Mouse (Mus musculus): ENCODE data around the gene Pald1. TPM values are rescaled to one million over a fixed set of nuclear protein-coding genes. Genes with fewer than 3 reads are reported as not detected.

Pald1 gene
- total RNA-seq, 2 experiments from 2014 or later = 20.3 to 20.6 TPM

DNA sequence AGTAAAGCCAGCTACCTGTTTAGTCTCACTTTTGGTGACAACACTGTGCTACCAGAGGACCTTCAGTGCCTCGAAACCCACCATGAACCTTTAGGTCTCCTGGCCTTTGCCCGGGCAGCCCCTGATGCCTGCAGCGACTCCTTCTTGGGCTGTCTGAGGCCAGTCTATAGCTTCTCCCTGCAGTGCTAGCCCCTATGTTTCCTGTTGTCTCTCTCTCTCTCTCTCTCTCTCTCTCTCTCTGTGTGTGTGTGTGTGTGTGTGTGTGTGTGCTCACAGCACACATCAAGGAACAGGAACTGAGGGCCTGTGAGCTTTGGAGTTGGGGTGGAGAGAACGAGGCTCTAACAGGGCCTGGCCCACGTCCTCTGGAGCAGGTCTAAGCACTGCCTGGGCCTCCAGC lies 46.7 kb downstream of the Pald1 start:
- DNase-seq (ENCODE audit: low spot score in 2 of 2) = no peak

DNA sequence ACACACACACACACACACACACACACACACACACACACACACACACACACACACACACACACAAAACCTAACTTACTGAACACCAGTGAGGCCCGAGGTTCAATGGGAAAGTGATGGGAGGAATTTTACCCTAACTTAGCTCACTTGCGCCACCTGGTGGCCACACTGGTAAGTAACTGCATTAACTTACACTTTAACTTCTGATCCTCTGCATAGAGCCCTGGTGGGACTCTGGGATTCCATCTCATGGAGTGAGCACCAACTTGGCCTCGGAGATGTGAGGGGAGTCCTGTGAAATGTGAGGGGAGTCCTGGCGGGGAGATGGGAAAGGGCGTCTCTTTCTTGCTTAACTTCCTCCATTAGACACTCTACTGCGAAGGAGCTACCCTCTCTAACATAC lies 47.2 kb downstream of the Pald1 start:
- DNase-seq (ENCODE audit: low spot score in 2 of 2) = peak; percentile 88 to 91

DNA sequence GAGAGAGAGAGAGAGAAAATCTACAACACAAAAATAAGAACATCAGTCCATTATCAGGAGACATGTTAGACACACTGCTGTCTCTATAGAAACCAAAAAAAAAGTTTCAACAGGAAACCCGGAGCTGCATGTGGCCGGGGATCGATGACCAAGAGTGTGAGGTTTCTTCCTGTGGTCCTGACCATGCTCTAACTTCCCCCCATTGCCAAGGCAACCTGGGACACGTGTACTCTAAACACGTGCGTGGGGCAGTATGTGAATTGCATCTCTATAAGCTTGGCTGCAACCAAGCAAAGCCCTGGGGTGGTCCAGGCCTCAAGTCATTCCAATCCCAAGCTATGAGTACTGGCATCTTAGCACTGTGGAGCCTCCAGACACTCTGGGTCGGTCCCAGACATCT lies 48.8 kb downstream of the Pald1 start:
- DNase-seq (ENCODE audit: low spot score in 2 of 2) = no peak

DNA sequence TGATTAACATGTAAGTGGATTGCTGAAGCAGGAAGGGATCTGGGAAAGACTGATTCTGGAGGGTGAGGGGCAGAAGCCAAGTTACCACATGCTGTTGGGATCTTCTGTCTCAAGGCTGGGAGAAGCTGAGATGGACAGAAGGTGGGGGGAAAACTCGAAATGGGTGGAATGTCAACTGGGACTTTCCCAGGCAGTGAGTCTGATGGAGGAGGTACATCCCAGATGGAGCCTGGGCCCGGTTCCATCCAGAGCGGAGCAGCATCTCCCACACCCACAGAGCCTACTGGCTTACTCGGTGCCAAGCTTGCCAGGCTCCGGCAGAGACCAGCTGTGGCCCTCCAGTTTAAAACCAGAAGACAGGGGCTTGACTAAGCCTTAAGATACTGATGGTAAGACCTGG lies 52.3 kb downstream of the Pald1 start:
- DNase-seq (ENCODE audit: low spot score in 2 of 2) = peak; percentile 75 to 78

DNA sequence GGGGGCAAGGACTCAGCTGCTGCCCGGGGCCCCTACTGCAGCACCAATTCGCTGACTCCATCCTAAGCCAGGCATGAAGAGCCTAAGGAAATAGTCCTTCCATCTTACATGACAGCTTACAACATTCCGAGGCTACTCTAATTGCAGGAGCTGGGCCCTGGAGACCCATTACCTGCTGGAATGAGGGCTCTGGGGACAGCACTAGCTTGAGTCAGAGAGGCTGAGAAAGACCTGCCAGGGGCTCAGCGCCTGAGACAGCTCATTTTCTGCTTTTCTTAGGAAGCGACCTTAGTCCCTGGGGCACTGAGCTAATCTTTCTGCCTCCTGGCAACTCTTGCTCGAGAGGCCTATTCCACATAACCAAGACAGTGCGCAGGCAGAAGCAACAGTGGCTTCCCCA lies 54.4 kb downstream of the Pald1 start:
- no peak for DNase-seq (ENCODE audit: low spot score in 2 of 2)

DNA sequence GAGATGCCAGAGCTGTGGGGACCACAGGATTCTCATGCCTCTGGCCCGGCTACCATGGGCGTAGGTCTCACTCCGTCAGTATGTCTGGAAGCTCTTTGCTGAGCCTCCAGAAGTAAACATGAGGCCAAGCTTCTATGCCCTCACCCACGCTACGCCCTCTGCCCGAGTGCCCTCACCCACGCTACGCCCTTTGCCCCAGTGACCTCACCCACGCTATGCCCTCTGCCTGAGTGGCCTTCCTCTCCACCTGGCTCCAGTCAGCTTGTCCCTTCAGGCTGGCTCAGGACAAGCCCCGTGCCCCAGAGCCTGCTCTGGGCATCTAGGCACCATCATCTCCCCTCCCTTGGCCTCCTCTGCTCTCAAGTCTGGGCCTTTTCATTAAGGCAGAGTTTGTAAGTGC lies 55.8 kb downstream of the Pald1 start:
- DNase-seq (ENCODE audit: low spot score in 2 of 2) = no peak

DNA sequence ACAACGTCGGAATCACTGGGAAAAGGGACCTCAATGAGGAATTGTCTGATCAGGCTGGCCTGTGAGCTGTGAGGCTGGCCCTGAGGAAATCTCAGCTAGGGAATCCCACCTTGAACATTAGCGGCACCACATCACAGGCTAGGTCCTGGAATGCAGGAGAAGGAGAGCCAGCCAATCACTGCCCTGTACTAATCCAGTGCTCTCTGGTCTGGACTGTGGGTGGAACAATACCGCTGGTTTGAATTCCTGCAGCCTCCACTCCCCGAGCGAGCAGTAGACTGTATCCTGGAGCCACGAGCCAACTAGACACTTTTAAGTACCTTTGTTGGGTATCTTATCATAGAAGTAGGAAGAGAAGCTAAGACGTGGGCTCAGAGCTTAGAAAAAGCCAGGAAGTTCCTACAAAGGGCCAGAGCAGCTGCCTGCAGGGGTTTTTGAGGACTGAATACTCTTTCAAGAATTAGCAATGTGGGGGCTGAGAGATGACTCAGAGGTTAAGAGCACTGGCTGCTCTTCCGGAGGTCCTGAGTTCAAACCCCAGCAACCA lies 57.5 kb downstream of the Pald1 start:
- no peak for DNase-seq (ENCODE audit: low spot score in 2 of 2)

DNA sequence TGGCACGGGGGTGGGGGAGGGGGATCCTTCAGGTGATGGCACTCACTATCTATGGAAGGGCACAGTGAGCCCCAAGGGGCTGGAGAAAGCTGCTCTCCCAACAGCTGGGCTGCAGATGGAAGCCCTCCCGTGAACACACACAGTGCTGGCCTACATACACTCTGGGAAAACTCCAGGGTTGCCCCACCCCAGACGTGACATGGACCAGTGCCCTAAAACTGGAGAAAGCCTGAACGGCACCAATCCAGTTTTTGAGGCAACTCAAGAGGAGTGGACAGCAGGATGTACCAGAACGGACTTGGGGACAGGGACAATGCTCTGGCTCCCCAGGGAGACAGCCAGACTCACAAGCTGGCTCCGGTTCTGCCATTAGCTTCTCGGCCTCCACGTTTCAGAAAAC lies 58.6 kb downstream of the Pald1 start:
- no peak for DNase-seq (ENCODE audit: low spot score in 2 of 2)

DNA sequence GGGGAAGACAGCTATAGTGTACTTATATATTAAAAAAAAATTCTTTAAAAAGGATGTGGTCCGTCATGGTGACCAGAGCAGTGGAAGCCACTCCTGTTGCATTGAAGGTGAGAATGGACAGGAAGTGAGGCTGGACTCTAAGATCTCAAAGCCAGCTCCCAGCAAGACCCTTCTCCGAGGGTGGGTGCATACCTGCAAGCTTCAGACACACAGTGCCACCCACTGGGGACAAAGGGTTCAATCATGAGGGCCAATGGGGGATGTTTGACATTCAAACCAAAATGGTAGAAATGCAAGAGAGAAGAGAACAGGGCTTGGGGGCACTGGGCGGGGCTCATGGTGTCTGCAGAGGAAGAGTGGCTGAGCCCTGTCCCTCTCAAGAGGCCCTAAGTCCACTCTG lies 64.8 kb downstream of the Pald1 start:
- DNase-seq (ENCODE audit: low spot score in 2 of 2) = no peak

DNA sequence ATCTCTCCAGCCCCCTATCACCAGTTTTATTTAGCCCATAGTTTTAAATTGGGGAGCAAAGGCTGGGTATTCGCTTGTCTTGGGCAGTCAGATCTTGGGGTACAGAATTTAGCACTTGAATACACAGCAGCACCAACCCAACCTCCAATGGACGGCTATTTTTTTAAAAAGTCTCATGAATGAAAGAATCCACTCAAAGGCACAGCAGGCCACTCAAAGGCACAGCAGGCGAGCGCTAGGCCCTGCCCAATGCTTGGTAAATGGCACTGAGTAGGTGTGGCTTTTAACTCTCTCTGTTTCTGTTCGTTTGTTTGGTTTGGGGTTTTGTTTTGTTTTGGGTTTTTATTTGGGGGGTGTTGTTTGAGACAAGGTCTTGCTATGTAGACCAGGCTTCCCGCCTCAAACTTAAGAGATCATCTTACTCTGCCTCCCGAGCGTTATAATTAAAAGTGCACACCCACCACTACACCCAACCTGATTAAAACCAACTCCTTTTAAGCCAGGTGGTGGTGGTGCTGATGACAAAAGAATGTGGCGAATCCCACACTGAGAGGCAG lies 67.9 kb downstream of the Pald1 start:
- DNase-seq (ENCODE audit: low spot score in 2 of 2) = no peak

DNA sequence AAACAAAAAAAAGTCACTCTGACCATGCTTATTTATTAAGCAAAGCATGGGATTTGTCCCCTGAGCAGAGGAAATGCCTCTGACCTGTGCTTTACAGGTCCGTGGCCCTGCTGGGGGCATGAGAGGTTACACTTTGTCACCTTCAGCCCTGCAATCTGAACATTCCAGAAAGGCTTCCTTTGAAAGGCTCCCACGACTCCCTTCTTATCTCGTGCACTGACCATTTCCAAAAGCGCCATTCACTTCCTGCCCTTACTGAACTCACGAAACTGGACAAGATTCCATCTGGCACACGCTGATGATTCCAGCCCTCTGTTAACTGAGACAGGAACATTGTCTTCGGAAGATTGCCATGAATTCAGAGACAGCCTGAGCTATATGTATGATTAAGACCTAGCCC lies 69.6 kb downstream of the Pald1 start:
- DNase-seq (ENCODE audit: low spot score in 2 of 2) = no peak

DNA sequence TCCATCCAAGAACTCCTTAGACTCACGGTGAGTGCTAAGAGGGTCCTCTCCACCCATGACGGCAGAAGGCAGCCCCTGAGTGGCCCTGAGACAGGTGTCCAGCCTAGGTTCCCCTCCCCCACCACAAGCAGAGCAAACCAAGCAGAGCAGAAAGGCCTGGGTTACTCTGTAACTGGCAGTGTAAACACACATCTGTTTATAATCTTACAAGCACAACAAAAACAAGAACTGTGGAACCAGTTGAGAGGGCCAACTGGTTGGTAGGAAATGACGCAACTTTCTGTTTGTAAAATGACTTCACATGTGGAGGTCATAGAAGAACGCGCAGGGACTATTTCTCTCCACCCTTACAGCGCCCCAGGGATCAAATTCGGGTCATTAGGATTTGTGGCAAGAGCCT lies 70.6 kb downstream of the Pald1 start:
- DNase-seq (ENCODE audit: low spot score in 2 of 2) = no peak

DNA sequence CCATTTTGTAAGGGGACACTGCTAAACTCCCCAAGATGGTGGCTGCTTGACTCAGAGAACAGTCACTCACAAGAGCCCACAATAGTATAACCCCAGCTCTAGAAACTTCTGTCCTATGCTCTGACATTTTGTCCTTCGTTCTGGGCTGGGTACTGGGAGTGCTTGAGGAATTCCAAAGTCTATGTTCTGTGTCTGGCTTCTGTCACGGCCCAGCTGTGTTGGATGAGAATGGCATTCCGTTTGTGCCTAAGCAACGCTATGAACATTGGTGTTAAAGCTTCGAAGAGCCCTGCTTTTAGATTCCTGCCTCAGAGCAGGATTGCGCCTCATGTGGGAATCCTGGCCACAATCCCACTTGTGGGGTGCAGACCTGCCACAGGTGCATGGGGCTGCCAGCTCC lies 71.2 kb downstream of the Pald1 start:
- no peak for DNase-seq (ENCODE audit: low spot score in 2 of 2)

DNA sequence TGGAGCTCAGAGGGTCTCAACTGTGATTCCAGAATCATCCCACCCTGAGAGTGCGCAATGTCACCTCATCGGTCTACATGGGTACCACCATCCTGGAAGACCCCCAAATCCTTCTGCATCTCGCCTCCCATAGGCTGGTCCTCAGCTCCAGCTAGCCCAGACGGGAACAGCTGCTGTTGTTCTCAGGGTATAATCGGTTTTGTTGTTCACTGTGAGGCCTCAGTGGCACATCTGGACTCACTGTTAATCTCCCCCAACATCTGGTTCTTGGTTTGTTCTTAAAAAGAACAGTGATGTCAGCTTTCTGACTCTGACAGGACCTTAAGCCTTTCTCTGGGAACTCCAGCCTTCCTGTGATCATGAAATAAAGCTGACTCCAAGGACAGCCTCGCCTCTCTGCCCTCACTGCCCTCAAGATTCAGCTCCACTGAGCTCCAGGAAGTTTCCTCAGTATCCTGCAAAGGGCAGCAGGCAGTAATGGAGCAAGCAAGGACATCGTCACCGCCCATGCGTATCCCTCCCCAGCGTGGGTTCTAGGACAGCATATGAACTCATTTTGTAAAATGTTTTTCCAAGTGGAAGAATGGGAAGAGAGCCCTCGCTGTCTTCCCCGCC lies 74.5 kb downstream of the Pald1 start:
- no peak for DNase-seq (ENCODE audit: low spot score in 2 of 2)

DNA sequence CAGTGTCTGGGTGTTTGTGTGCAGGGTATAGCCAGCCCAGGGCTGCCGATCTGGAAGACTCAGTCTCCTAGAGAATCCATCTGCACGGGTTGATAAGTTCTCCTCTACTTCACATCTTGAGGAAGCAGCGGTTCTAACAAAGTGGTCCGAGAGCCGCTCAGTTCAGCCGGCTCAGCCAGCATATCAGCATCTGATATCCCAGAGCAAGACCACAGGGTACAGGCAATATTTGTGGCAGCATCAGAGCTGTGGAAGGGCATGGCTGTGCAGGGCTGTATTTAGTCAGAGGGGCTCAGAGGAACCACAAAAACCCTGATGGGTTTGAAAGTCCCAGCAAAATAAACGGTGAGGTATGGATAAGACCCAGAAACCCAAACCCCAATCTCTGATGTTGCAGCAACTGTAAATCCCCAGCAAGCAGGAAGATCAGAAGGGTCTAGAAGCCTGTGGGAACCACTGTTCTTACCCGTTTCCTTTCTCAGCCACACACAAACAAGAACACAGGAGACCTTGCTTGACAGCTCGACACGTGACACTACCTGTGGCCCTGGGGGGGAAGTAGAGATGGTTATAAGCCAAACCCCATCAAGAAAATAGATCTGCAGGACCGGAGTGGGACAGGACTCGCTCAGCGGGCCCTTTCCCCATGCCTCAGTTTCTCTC lies 77.3 kb downstream of the Pald1 start:
- no peak for DNase-seq (ENCODE audit: low spot score in 2 of 2)

DNA sequence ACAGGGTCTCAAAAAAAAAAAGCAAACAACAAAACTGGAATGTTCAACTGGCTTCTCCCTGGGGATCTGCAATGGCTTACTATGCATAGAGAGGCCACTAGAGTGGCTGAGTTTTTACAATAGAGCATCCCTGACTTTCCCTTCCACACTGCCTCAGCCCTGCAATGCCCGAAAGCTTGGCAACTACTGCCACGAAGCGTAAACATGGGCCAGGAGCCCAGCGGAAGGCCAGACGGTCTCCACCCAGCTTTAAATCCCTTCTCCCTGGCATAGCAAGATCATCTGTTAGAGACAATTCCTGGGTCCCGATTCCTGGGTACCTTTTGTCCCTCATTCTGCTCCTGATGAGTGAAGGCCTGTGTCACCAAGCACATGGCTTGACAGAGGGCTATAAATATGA lies 79.3 kb downstream of the Pald1 start:
- no peak for DNase-seq (ENCODE audit: low spot score in 2 of 2)

DNA sequence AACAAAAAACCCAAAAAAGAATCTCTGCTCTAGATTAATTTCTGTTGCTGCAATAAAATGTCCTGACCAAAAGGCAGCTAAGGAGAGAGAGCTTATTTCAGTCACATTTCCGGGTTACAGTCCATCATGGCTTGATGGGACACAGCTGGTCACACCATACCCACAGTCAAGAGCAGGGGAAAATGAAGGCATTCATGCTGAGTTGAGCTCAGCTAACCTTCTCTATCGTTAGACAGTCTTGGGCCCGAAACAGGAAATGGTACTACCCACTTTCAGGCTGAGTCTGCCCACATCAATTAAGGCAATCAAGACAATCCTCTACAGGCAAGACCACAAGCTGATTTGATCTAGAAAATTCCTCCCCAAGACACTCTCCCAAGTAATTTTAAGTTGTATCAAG lies 82.3 kb downstream of the Pald1 start:
- no peak for DNase-seq (ENCODE audit: low spot score in 2 of 2)

DNA sequence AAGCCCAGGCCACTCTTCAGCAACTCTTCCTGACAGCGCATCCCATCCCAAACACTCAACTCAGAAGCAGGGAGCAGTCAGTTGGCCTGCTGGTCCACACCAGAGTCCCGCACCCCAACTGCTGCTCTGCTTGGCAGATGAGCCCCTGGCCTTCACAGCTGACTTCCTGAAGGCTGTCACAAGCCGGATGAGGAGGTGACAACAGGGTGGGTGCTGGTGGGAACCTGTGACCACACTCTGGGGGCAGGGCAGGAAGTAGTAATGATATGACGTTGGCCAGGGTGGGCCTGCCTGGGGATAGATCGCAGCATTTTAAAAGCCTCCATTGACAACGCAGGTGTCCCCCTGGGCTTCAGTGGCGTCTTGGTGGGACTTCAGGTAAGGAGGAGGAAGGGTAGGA lies 85.9 kb downstream of the Pald1 start, which contains the start of gene Prf1:
Gene Prf1 (plus strand): TSS at position 357 of the 400 bp plus-strand sequence.
- no peak for DNase-seq (ENCODE audit: low spot score in 2 of 2)

DNA sequence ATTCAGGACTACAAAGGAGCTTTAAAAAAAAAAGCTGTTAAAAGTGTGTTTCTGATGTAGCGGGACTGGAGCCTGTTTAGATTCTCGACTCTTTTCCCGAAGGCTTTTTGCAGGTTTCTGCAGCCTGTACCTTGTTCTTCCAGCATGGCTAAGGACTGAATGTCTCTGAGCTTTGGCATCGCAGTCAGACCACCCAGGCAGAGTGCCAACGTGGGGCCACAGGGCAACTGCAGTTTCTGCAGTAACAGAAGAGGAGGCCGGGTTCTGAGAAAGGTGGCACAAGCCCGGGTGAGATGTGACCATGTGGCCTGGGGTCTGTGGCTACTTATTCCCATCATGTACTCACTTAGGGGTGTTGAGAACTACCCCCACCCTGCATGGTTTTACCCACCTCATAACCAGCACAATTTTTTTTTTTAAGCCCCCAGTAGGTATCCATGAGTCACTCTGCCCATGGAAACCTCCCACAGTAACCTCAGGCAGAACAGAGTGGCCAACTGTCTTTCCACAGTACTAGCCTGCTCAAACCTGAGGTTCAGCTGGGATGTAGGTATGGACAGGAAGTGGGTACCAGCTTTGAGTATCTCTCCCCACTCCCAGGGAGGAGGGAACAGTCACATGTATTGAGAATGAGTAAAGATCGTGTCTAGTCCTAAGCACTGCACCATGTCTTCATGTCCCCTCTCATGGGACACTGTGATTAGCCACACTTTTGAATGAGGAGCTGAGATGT lies 86.5 kb downstream of the Pald1 start:
- no peak for DNase-seq (ENCODE audit: low spot score in 2 of 2)

DNA sequence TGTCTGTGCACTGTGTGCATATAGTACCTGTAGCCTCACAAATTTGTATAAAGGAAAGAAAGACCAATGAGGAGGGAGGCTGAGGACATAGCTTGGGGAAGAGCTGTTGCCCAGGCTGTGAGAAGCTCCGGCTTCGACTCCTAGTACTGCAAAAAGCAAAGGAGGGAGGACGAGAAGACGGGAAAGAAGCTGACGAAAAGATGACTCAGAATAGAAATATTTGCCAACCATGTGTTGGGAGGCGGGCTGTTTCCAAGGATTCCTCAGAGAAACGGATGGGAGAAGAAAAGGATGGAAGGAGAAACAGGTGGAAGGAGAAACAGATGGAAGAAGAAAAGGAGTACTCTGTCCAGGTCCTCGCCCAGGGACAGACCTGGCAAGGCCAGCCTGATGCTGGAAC lies 89.1 kb downstream of the Pald1 start:
- no peak for DNase-seq (ENCODE audit: low spot score in 2 of 2)

DNA sequence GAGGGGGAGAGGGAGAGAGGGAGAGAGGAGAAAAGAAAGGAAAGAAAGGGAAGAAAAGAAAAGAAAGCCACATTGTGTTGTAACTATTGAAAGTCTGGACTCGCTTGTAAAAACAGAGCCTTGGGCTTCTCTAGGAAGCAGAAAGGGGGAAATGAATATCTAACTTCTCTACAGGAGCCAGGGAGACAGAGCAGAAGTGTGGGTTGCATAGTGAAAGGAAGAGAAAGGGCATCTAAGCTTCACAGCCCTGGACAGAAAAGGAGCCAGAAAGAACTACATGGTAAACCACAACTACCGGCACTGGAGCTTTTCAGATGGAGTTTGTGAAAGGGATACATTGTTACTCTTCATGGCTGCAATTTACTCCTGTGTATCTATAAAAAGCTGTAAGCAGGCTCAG lies 92.9 kb downstream of the Pald1 start:
- DNase-seq (ENCODE audit: low spot score in 2 of 2) = no peak

DNA sequence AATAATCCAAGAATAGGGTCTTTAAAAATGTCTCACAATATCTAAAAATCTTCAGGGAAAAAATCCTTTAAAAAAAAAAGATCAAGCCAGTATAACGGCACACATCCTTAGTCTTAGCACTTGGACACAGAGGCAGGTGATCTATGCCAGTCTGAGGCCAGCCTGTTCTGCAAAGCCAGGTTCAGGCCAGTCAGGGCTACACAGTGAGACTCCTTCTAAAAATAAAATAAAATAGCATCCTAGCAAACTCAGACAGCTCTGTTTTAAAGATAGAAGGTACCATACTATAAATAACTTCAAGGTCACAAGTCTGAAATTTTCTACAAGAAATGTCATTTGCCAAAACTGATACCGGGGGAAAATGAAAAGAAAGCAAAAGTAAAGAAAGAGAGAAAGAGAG lies 93.3 kb downstream of the Pald1 start:
- no peak for DNase-seq (ENCODE audit: low spot score in 2 of 2)

All from layer of hippocampus, postnatal 10 days (tissue).